Mouse (Mus musculus) left cerebral cortex, postnatal 36 days (tissue): ENCODE measurements around the gene Shmt2. TPM values are rescaled to one million over a fixed set of nuclear protein-coding genes. Genes with fewer than 3 reads are reported as not detected.

Source experiments
- DNase-seq, 2 experiments: peaks; one replicate each; pipeline ENCODE4 v3.0.0; 2021 to 2022; ENCODE audit warnings: low spot score in 2 of 2, mixed read lengths in 1 of 2
- intact Hi-C: fragments of 180-260 bp; cut with DNase I; formaldehyde crosslinking; loops from one replicate; pipeline ENCODE4 v1.15.1; 2025
- total RNA-seq, 2 experiments: library from RNA; stranded (reverse); gene quantifications; 2 replicates each; pipeline ENCODE4 v1.2.3; 2021

Gene Shmt2
- total RNA-seq, 2 experiments from 2014 or later = 22.8 to 29.9 TPM

DNA sequence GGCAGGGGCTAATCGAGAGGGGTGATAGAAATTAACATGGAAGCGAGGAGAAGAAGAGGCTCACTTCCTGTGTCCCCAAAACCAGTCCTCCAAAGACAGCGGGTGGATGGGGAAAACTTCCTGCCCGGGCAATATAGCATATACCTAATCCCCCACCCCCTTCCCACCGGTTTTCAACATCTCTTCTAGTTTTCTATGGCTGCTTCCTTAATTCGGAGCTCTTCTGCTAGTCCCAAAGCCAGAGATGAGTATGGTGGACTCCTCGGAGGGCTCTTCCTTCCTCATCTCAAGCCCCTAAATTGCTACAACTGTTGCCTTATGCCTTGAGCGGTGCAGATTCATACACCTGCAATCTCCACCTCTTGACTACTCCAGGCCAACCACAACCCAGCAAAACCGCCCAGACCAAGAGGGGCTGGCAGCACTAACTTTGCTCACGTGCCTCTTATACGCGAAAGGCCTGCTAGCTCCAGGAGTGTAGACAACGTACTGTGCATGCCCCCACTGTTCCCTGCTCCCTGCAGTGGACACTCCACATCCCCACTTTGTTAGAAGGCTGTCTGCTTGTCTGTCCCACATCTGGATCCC lies 8.0 kb downstream of the Shmt2 start:
- intact Hi-C loops = no loop called here
- DNase-seq = no peak

DNA sequence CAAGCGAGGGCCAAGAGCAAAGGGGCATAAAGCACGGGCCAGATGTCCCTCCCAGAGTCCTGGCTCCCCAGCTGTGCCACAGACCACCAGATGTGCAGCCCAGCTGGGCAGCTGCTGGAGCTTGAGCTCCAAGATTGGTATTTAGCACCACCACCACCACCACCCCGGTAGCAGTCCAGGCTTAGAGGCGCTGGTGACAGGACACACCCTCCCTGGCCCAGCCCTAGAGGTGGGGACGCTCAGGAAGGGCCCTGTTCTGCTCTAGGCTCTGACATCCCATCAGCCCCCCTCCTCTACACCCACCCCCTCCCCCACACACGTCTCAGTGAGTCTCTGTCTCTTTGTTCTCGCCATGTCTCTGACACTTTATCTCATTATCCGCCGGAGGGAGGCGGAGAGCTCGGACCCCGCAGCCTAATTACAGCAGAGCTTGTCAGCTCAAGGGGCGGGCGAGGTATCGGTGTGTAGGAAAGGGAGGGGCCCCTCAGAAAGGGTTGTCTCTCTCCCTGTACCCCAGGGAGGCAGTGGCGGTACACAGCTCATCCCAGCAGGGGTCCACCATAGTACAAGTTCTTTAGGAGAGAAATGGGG lies 8.6 kb downstream of the Shmt2 start:
- DNase-seq = no peak
- intact Hi-C loops = loop anchor here (1.0 kb wide), 1 partner anchor 25 kb away; no protein-coding TSS in a partner anchor

DNA sequence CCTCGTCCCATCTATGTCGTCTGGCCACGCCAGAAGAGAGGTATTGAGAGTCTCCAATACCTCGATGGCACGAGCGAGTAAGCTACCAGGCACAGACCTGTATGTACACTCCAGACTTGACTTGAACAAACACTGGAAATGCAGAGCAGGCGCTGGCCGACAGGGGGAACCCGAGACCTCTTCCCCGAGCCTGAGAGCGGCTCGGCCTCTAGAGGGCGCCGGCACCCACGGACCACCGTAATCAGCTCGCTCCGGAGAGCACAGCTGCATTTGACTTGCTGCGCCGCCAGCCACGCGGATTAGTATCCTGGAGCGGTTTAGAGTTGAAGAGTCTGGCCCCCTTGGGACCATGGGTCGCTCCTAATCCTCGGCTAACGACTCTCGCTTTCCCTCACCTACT lies 9.4 kb downstream of the Shmt2 start:
- DNase-seq = peak; percentile 92 to 94
- intact Hi-C loops = loop anchor here (1.0 kb wide), 1 partner anchor 25 kb away; no protein-coding TSS in a partner anchor

DNA sequence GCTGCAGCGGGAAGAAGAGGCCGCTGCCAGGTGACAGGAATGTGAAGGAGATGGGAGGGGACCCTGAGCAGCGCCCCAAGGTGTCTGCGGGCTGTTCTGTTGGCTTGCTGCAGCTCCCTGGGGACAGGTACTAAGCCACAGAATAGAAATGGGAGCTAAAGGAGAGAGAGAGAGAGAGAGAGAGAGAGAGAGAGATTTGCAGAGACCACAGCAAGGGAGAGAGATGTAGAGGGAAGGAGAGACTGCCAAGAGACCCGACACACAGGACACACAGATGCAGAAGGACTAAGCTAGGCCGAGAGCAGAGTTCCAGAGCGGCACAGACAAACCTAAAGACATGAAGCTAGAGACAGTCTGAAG lies 10.0 kb downstream of the Shmt2 start:
- intact Hi-C loops = no loop called here
- no peak for DNase-seq

DNA sequence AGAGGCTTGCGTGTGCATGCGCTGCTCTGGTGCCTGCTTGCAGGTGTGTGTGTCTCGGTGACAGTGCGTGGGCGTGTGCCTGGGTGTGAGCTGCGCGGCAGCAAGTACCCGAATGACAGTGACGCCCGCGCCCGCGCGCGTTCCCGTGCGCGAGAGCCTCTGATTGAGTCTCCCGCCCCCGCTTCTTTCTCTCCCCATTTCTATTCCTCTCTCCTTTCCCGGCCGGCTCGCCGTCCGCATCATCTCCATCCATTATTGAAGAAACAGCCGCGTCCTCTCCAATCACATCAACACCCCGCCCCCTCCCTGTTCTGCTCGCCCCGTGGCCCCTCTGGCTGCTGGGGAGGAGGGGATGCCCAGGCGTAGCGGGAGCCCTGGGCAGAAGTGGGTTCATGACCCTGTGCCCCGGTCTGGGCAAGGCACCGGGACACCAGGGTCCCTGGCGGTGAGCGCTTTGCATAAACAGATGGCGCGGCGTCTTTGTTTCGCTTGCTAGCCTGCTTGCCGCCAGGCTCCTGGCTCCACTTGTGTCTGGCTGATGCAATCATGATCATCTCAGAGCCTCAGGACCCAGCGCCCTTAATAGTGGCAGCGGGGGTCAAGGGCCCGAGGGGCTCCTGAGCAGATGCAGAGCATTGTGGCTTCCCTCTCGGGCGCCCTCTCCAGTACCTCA lies 10.5 kb downstream of the Shmt2 start:
- intact Hi-C loops = no loop called here
- peak; percentile 87 for DNase-seq

DNA sequence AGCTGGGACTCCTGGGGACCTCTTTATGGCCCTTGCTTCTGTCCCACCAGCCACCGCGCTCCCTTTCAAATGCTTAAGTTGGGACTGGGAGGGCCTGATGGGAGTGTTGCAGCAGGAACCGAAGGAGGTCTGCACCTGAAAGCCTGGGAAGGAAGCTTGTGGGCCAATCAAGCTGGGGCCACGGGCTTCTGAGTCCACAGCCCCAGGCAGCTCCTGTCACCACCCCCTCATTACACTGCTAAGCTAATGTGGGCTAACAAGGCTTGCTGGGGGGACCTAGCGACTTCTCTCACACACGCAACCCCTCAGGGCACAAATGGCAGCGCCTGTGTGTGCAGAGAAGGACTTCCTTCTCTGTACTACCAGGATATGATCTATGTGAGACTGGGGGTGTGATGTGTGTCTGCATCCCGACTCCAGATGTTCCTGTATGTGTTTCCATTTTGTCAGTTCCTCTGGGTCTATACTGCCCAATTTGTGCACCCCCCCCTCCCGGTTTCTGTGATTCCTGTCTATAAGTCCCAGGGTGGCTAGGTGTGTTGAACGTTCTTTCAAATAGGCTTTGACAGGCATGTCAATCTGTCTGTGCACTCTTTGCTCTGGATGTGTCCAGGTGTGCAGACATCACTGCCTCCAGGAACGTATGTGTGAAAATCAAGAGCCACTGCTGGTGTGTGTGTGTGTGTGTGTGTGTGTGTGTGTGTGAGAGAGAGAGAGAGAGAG lies 11.2 kb downstream of the Shmt2 start:
- intact Hi-C loops = no loop called here

DNA sequence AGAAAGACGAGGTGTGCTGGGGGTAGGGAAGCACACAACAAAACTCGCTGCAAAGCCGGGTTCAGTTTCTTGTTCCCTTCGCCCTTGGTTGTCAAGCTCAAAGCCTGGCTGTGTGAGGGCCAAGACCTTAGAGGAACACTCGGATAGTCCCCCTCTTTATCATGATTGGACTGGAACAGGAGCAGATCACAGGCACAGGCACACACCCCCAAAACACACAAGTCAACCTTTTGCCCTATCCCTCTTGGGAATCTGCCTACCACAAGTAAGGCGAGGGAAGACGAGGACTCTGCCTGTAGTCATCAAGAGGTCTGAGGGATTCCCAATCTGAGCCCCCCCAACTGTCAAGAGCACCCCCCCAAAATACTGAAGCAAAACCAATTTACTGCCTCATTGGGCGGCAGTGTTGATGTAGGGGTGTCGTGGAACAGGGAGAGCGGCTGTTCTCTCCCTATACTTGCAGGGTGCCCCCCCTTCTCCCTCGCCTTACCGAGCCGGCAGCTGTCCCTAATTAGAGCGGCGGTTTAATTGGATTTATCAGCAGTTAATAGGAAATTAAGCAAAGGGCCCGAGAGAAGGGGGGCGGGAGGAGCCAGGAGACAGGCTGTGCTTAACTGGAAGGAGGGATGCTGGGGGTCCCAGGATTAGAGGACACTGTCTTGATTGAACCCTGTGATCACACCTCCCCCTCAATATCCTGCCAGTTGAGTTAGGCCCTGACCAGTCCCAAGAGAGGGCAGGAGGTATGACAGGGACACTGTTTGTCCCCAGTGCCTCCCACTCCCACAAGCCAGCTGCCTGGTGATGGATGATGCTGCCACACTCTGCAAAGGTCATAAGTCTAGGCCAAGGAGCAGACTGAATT lies 12.2 kb downstream of the Shmt2 start:
- intact Hi-C loops = loop anchor here (1.0 kb wide), 1 partner anchor 28 kb away; no protein-coding TSS in a partner anchor
- no peak for DNase-seq

More for the DNA sequence above, 11.2 kb downstream of the Shmt2 start:
- DNase-seq = no peak

DNA sequence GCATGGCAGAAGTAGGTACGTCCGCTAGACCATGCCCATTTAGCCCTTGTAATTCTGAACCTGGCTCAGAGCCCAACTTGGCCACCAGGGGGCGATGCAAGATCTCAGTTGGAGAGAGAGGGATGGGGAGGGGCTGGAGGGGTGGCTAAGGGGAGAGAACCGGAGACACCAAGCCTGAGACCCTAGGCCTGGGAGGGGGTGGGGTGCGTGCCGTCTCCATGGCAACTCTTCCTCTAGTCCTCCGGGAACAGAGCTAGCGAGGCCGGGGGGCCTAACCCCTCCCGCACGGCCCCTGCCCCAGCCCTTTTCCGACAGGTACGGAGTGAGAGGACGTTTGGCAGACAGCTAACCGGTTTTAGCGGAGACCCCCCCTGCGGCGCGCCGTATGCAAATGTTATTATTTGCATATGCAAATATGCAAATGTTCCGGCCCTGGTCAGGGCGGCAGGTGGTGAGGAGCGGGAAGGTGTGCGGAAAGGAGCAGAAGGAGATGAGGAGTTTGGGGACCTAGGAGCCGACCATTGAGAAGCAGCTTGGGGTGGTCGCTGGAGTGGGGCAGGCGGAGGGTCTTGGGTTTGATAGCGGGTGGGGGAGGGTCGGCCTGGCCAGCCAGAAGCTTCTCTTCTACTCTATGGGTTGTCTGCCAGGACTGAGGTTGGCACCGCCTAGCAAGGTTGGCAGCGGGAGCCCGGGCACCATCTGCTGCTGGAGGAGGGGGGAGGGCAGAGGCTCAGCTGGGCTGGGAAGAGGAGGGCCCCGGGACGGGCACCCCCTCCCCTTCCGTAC lies 13.0 kb downstream of the Shmt2 start:
- DNase-seq = peak; percentile 71 to 79
- intact Hi-C loops = loop anchor here (1.0 kb wide), 1 partner anchor 29 kb away; no protein-coding TSS in a partner anchor

DNA sequence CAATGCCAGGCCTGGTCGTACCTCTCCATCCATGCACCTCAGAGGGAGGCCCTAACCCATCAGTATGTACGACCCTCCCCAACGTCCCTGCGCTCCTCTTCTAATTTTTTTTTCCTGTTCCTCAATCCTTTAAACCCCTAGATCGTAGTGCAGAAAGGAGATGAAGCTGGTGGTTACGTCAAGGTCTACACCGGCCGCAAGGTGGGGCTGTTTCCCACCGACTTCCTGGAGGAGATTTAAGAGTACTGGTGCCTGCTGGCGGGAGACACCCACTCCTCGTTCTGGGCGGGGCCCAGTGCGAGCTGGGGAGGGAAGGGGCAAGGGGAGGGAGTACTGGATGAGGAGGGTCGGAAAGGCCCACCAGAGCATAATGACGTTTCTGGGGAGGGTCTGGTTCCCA lies 14.0 kb downstream of the Shmt2 start:
- intact Hi-C loops = no loop called here

DNA sequence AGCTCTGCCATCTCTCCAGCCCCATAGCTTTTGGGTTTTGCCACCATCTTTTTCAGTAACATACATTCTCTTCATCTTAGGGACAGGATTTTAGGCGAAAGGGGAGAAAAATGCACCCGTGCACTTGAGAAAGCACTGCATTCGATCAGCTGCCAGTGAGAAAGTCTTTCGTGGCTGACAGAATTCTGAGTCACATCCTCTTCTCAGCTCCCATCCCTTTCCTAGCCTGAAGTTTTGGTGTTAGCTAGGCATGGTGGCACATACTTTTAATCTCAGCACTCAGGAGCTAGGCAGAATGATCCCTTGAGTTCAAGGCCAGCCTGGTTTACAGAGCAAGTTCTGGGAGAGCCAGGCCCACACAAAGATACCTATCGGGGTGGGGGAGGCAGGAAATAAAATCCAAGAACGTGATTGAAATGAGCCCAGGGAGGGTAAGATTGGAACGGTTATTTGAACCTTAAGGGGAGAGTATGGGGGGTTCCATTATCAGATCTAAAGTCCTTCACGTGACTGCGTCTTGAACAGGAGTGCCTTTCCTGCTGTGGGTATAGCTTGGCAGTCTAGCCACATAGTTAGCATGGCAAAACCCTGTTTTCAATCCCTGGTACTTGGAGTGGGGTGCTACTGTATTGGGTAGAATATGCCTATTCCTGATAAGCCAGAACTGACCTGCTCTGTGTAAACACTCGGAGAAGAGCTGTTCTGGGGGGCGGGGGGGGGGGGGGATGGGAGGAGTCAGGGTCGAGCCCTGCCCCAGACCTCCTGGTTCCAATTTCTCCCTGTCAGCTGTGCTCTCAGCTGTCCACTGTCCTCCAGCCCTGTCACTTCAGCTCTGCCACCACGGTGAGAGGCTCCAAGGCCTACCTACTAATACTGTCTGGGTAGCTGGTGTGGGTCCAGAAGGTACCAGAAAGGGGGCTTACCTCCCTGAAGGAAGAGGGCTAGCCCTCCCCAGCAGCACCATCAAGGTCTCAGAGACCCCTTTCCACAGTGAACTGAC lies 21.1 kb downstream of the Shmt2 start, which contains the start of gene Stac3:
TSS of gene Stac3 (plus strand) at position 793 of the 1,000 bp plus-strand sequence.
- intact Hi-C loops = no loop called here

More for the DNA sequence above, 14.0 kb downstream of the Shmt2 start:
- peak; percentile 72 for DNase-seq

DNA sequence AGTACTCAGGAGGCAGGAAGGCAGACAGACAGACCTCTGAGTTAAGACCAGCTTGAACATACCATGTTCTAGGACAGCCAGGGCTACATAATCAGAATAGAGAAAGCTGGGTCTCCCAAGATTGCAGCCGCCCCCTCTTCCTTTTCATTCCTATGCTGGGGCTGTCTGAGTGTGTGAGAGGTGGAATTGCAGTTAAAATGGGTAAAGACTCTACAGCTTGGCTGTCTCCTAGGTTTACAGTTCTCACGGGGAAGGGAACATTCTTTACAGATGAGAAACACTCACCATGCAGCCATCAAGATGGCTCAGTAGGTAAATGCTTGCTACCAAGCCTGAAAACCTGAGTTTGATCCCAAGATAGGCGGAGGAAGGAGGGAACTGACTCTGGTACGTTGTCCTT lies 22.2 kb downstream of the Shmt2 start:
- intact Hi-C loops = no loop called here
- DNase-seq = no peak

More for the DNA sequence above, 21.1 kb downstream of the Shmt2 start, which contains the start of gene Stac3:
- DNase-seq = no peak

DNA sequence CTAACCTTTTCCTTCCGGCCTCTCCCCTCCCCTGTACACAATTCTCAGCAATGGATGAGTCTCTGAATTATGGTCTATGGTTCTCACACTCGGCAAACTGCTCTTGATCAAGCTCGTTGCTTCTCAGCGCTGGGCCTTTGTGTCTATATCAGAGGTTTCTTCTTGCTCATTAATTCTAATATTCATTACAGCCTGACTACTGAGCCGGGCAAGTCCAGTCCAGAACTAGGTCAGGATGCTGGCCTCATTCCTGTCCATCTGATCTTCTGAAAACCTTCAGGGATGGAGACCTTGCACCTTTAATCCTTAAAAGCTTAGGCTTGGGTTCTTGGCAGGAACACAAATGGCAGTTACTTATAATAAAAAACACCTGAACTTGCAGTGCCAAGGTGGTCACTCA lies 22.7 kb downstream of the Shmt2 start:
- intact Hi-C loops = no loop called here
- DNase-seq = no peak

DNA sequence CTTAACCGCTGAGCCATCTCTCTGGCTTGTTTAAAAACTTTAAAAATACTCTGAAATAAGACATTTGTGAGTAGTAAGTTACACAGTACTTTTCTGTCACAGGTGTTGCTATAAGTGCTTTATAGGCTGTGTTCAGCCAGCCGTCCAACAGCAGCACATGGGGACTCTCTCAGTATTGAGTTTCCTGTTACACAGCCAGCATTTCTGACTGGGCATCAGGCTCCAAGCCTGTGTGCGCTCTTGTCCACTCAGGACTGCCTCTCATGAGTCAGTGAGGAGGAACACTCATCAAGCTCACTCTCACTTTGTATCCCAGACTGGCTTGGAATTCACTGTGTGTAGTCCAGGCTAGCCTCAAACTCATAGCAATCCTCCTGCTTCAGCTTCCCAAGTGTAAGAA lies 26.1 kb downstream of the Shmt2 start:
- no peak for DNase-seq
- intact Hi-C loops = no loop called here

DNA sequence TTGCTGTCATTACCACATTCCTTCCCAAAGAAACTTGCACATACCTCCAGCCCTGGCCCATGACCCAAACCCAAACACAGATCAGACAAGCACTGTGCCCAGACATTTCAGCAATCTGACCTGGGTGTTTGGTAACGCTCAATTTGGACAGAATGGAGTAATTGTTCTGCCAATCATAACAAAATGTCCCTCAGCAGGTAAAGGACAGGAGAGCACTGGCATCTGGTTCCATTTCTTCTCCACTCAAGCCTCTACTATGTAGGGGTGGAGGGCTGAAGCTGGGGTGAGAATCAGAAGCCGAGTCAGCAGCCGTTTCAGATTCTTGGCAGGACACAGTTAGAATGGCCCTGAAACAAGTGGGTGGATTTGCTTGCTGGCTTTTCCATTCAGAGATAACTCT lies 30.1 kb downstream of the Shmt2 start:
- no peak for DNase-seq
- intact Hi-C loops = no loop called here

DNA sequence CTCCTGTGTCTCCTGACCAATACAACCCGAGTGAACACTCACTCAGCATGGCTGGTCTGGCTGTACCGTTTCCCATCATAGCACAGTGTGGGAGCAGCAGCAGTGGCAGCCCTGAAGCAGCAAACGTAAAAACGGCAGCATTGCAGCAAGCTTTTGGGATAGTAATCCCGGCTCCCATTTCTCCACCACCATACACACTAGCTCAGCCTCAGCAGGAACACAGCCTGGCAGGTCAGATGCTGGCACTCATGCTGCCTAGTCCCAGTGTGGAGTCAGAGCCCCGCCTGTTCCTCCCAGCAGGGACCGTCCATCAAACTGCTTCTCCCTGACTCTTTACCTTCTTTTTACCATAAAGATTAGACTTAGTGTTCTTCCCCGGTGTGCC lies 31.1 kb downstream of the Shmt2 start:
- intact Hi-C loops = no loop called here
- no peak for DNase-seq

DNA sequence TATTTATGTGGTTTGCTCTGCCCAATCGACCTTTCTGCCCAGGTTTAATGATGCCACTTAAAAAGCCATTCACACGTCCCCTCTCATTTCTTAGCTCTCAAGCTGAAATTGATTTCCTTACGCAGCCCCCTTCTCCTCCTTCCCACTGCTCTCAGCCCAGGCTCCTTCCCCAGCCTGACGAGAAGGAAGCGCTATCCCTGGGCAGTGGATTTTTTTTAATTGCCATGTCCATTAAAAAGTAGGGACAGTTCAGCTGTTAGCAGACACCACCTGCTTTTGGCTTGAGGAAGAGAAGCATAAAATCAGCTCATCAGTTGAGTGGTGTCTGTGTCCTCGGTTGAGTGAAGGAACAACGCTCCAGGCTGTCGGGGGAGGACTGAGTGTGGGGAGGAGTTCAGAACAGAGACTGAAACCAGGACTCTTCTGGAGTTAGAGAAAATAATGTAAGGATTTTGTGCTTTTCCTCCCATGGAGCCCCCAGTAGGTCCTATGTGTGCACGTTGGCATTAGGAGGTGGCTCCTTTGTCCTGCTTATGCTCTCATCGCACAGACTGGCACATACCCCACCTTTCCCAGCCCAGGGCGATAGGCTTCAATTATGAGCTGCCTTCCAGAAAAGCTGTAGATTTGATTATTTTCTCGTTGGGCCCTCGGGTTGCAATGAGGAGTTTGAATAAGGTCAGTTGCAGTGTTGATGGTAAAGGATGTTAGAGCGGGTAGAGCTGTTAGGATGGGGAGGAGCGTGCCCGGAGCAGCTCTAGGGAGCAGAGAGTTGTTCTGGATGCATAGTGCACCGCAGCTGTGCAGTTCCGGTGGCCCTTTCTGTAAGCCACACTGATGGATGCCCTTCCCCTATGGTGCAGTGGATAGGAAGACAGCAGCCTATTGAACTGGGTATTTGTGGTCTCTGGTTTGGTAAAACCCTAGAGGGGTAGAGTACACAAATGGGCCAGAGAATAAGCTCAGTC lies 31.8 kb downstream of the Shmt2 start:
- no peak for DNase-seq
- intact Hi-C loops = no loop called here
